ENCODE assay signal across 8 mouse cellular contexts in the genomic region with DNA sequence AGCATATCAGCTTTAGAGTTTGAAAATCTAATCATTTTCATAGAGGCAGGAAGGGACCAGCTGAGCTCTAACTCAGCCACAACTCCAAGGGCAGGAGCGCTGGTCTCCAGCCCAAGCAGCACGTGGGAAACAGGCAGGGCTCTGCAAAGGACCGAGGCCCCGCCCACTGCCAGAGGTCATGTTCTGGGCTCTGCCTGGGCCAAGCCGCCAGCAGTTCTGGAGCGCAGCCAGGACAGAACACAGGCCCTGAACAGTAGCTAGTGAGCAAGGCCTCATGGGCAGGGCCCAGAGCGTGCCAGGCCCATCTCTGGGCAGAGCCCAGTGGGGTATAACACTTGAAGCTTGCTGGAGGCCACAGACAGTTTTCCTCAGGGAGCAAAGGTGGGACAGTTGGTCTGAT.
A peak's percentile ranks its signal among the peaks of the same experiment; 100 is the strongest.
DNase-seq lines count a peak whose midpoint lies in the region; ATAC-seq lines count a peak whose summit lies in the region.

No protein-coding gene starts in this region.

- H3K4me1 ChIP-seq in hindbrain, embryonic 16.5 days (ENCODE audit: control insufficient read depth, insufficient read depth, low read depth, low read length), result peaks cover 40% of the 10 kb centered on the region
- peaks cover 48% of the 10 kb centered on the region for H3K4me1 ChIP-seq in lung, embryonic 16.5 days (replicated peaks; ENCODE audit: control insufficient read depth, insufficient read depth, low read length)

- H3K27me3 ChIP-seq in hindbrain, embryonic 16.5 days (replicated peaks; ENCODE audit: control insufficient read depth, insufficient read depth, low read length), result peaks cover 19% of the 10 kb centered on the region
- 0 out of 2 replicates have a peak, but pooled peaks cover 3% of the 10 kb centered on the region for H3K27me3 ChIP-seq in lung, embryonic 16.5 days (ENCODE audit: control insufficient read depth, insufficient read depth, low read depth, low read length)

- peak; percentile 73 for ATAC-seq in hindbrain, embryonic 16.5 days
- peak; percentile 86 for ATAC-seq in lung, embryonic 16.5 days (ENCODE audit: low read depth)
- no peak for ATAC-seq in activated CD4-positive, CD25-positive, alpha-beta regulatory T cell, adult 4 months

- peak; percentile 77 for DNase-seq in R1 (ENCODE audit: low read depth, low spot score)
- peak; percentile 23 to 56 for DNase-seq in cerebellum, postnatal 25 days
- peak; percentile 83 for DNase-seq in gastrocnemius, postnatal 10 days
- DNase-seq in layer of hippocampus, postnatal 36 days, result peak; percentile 73 to 84
- DNase-seq in right cerebral cortex, postnatal 10 days (ENCODE audit: low spot score in 2 of 2), result peak; percentile 87 to 88

- H3K4me2 ChIP-seq in hindbrain, embryonic 16.5 days (ENCODE audit: low read length), result no peak overlapping the region
- H3K4me2 ChIP-seq in lung, embryonic 16.5 days (ENCODE audit: low read depth, low read length), result no peak overlapping the region

- no peaks in the 10 kb centered on the region for H3K9me3 ChIP-seq in hindbrain, embryonic 16.5 days (ENCODE audit: control insufficient read depth, low read length)
- H3K9me3 ChIP-seq in lung, embryonic 16.5 days (ENCODE audit: control insufficient read depth, low read length), result no peaks in the 10 kb centered on the region

- H3K36me3 ChIP-seq in hindbrain, embryonic 16.5 days (ENCODE audit: control insufficient read depth, insufficient read depth, low read length), result no peaks in the 10 kb centered on the region
- H3K36me3 ChIP-seq in lung, embryonic 16.5 days (ENCODE audit: control insufficient read depth, insufficient read depth, low read length), result no peaks in the 10 kb centered on the region

- WGBS in hindbrain, embryonic 16.5 days, result 13% methylated on average over 7 of the region's 7 CpGs
- WGBS in lung, embryonic 16.5 days, result 8% methylated on average over 7 of the region's 7 CpGs

- H3K4me3 ChIP-seq in hindbrain, embryonic 16.5 days (ENCODE audit: low read length), result no peak overlapping the region
- no peak overlapping the region for H3K4me3 ChIP-seq in lung, embryonic 16.5 days (ENCODE audit: low read length)

- H3K9ac ChIP-seq in hindbrain, embryonic 16.5 days (ENCODE audit: low read depth, low read length), result no peak overlapping the region
- no peak overlapping the region for H3K9ac ChIP-seq in lung, embryonic 16.5 days (ENCODE audit: low read length)

- H3K27ac ChIP-seq in hindbrain, embryonic 16.5 days (ENCODE audit: low read depth, low read length), result no peak overlapping the region
- H3K27ac ChIP-seq in lung, embryonic 16.5 days (ENCODE audit: low read length), result peak overlapping the region; percentile 72
